In the genomic region with DNA sequence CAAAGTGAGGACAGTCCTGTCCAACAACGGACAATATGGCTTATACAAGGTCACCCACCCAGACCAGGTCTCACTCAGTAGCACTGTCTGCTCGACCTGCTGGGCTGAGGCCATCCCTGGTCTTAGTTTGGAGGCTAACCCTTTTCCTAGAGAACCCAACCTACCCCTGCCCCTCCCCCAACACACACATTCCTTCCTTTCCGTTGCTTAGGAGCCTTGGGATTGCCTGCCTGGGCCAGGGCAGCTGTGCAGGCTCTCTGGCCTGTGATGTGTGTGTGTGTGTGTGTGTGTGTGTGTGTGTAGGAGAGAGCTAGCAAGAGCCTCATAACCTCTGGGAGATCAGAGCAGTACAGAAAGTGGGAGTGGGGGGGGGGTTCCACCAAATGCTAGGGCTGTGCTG, we compare ENCODE assay signal across 9 mouse cellular contexts. TPM values are rescaled to one million over a fixed set of nuclear protein-coding genes. Genes with fewer than 3 reads are reported as not detected.
DNase-seq lines count a peak whose midpoint lies in the region; ATAC-seq and TF ChIP-seq lines count a peak whose summit lies in the region.
"Had no signal": no experiment of that assay in that cellular context is flagged by ENCODE, and none has a peak within 500 bp of the region (broad histone marks: within the 10 kb centered on the region; RNA-seq: fewer than 3 reads in every experiment).

No protein-coding gene starts in this region.

- H3K9me3 ChIP-seq in forebrain, embryonic 12.5 days = no peaks in the 10 kb centered on the region
- H3K9me3 ChIP-seq in midbrain, postnatal 0 days (ENCODE audit: low read length) = no peaks in the 10 kb centered on the region

- H3K4me3 ChIP-seq in kidney, adult 2 months (ENCODE audit: insufficient read depth, low read depth, low read length) = peak overlapping the region; percentile 74; the same call in 1 of the 2 replicates
- no peak overlapping the region; the same call in 1 of the 2 replicates for H3K4me3 ChIP-seq in forebrain, embryonic 12.5 days (replicated peaks)
- H3K4me3 ChIP-seq in midbrain, postnatal 0 days (ENCODE audit: low read depth, low read length) = no peak overlapping the region

- ATAC-seq in forebrain, embryonic 12.5 days (ENCODE audit: low FRiP score) = 0 out of 2 replicates have a peak, but pooled peaks have one; percentile 7
- ATAC-seq in midbrain, postnatal 0 days (ENCODE audit: low FRiP score) = no peak
- ATAC-seq: Patski had no signal

- peaks cover 15% of the 10 kb centered on the region; the same call in 1 of the 2 replicates for H3K4me1 ChIP-seq in kidney, adult 2 months (ENCODE audit: control insufficient read depth, insufficient read depth, low read length)
- H3K4me1 ChIP-seq in forebrain, embryonic 12.5 days = peaks cover 31% of the 10 kb centered on the region
- H3K4me1 ChIP-seq in midbrain, postnatal 0 days (ENCODE audit: insufficient read depth, low read length) = peaks cover 6% of the 10 kb centered on the region; the same call in 1 of the 2 replicates

- H3K36me3 ChIP-seq in kidney, adult 2 months (ENCODE audit: control insufficient read depth, insufficient read depth, low read length) = no peaks in the 10 kb centered on the region
- no peaks in the 10 kb centered on the region for H3K36me3 ChIP-seq in forebrain, embryonic 12.5 days (replicated peaks)
- peaks cover 15% of the 10 kb centered on the region for H3K36me3 ChIP-seq in midbrain, postnatal 0 days (ENCODE audit: insufficient read depth, low read length)

- H3K4me2 ChIP-seq in forebrain, embryonic 12.5 days = peak overlapping the region; percentile 85; the same call in 1 of the 2 replicates
- peak overlapping the region; percentile 69; the same call in 1 of the 2 replicates for H3K4me2 ChIP-seq in midbrain, postnatal 0 days (ENCODE audit: low read depth, low read length, poor library complexity, severe bottlenecking)

- H3K27me3 ChIP-seq in kidney, adult 2 months (replicated peaks; ENCODE audit: control insufficient read depth, insufficient read depth, low read length) = no peaks in the 10 kb centered on the region
- peaks cover 34% of the 10 kb centered on the region for H3K27me3 ChIP-seq in forebrain, embryonic 12.5 days
- no peaks in the 10 kb centered on the region; the same call in 1 of the 2 replicates for H3K27me3 ChIP-seq in midbrain, postnatal 0 days (ENCODE audit: insufficient read depth, low read length)
- H3K27me3 ChIP-seq: Patski had no signal

- no peak for TF ChIP-seq POLR2A in kidney, adult 2 months (IDR thresholded peaks at IDR 0.05; ENCODE audit: low read depth, low read length)

- peak overlapping the region; percentile 49 for H3K27ac ChIP-seq in kidney, adult 2 months (ENCODE audit: insufficient read depth, low read depth, low read length)
- H3K27ac ChIP-seq in forebrain, embryonic 12.5 days = peak overlapping the region; percentile 42; the same call in 1 of the 2 replicates
- no peak overlapping the region for H3K27ac ChIP-seq in midbrain, postnatal 0 days (ENCODE audit: low read depth, low read length)

- WGBS in kidney, adult 2 months = 28% methylated on average over 3 of the region's 3 CpGs
- 15% methylated on average over 3 of the region's 3 CpGs for WGBS in forebrain, embryonic 12.5 days
- WGBS in midbrain, postnatal 0 days = 15% methylated on average over 3 of the region's 3 CpGs

- DNase-seq in kidney, adult 2 months = peak; percentile 35
- no peak for DNase-seq in kidney, adult 18-20 months
- peak; percentile 50 to 75 for DNase-seq in kidney, postnatal 25 days
- DNase-seq in midbrain, postnatal 0 days (ENCODE audit: low spot score) = no peak
- no peak for DNase-seq in thymus, postnatal 0 days (ENCODE audit: low spot score)
- no peak for DNase-seq in spleen, postnatal 14 days (ENCODE audit: low spot score in 2 of 2)
- no peak for DNase-seq in right cerebral cortex, postnatal 4 days

- TF ChIP-seq CTCF in kidney, adult 2 months (conservative IDR thresholded peaks at IDR 0.05; ENCODE audit: insufficient read depth, insufficient read length, low read depth, low read length) = no peak
- no peak for TF ChIP-seq CTCF in midbrain, postnatal 0 days (IDR thresholded peaks at IDR 0.05)

- no peak overlapping the region for H3K9ac ChIP-seq in forebrain, embryonic 12.5 days
- no peak overlapping the region for H3K9ac ChIP-seq in midbrain, postnatal 0 days (replicated peaks; ENCODE audit: low read length, poor library complexity, severe bottlenecking)

RNA-seq across cellular contexts. Expression of gene N4bp3, which starts 2.1 kb away (rescaled TPM):
- 11.8 and 13.6 TPM in 2 replicates for polyA plus RNA-seq in kidney, adult 2 months (2012; rRNA removed)
- polyA plus RNA-seq in forebrain, embryonic 12.5 days (2016; fragmentation: Nextera tagmentation; extraction: Ambion mirVana) = 9.5 and 10.5 TPM in 2 replicates
- 36.7 and 41.2 TPM in 2 replicates for total RNA-seq in midbrain, postnatal 0 days (2014; rRNA removed)
- 24.7 and 26.8 TPM in 2 replicates for polyA plus RNA-seq in midbrain, postnatal 0 days (2015; fragmentation: Nextera tagmentation; extraction: Ambion mirVana)
- polyA plus RNA-seq in thymus, postnatal 0 days (2015; fragmentation: Nextera tagmentation; extraction: Ambion mirVana) = 22.8 and 26.5 TPM in 2 replicates

RNA-seq across cellular contexts. Expression of gene D930048N14Rik, which starts 2.2 kb away (rescaled TPM):
- 10.7 and 13.7 TPM in 2 replicates for polyA plus RNA-seq in kidney, adult 2 months (2012; rRNA removed)
- 0.66 and 0.91 TPM in 2 replicates for polyA plus RNA-seq in forebrain, embryonic 12.5 days (2016; fragmentation: Nextera tagmentation; extraction: Ambion mirVana)
- 1.0 and 1.4 TPM in 2 replicates for total RNA-seq in midbrain, postnatal 0 days (2014; rRNA removed)
- polyA plus RNA-seq in midbrain, postnatal 0 days (2015; fragmentation: Nextera tagmentation; extraction: Ambion mirVana) = 1.2 and 1.3 TPM in 2 replicates
- polyA plus RNA-seq in thymus, postnatal 0 days (2015; fragmentation: Nextera tagmentation; extraction: Ambion mirVana) = 1.8 TPM in 2 replicates

RNA-seq across cellular contexts. Expression of gene Rmnd5b, which starts 12.9 kb away (rescaled TPM):
- 46.6 and 52.9 TPM in 2 replicates for polyA plus RNA-seq in kidney, adult 2 months (2012; rRNA removed)
- polyA plus RNA-seq in forebrain, embryonic 12.5 days (2016; fragmentation: Nextera tagmentation; extraction: Ambion mirVana) = 43.4 and 44.7 TPM in 2 replicates
- total RNA-seq in midbrain, postnatal 0 days (2014; rRNA removed) = 70.1 and 93.9 TPM in 2 replicates
- 66.0 and 72.7 TPM in 2 replicates for polyA plus RNA-seq in midbrain, postnatal 0 days (2015; fragmentation: Nextera tagmentation; extraction: Ambion mirVana)
- polyA plus RNA-seq in thymus, postnatal 0 days (2015; fragmentation: Nextera tagmentation; extraction: Ambion mirVana) = 62.4 and 66.1 TPM in 2 replicates

RNA-seq across cellular contexts. Expression of gene Nhp2, which starts 29.0 kb away (rescaled TPM):
- 44.6 and 49.8 TPM in 2 replicates for polyA plus RNA-seq in kidney, adult 2 months (2012; rRNA removed)
- 126 and 131 TPM in 2 replicates for polyA plus RNA-seq in forebrain, embryonic 12.5 days (2016; fragmentation: Nextera tagmentation; extraction: Ambion mirVana)
- total RNA-seq in midbrain, postnatal 0 days (2014; rRNA removed) = 36.6 and 60.3 TPM in 2 replicates
- 88.4 and 96.1 TPM in 2 replicates for polyA plus RNA-seq in midbrain, postnatal 0 days (2015; fragmentation: Nextera tagmentation; extraction: Ambion mirVana)
- 196 and 207 TPM in 2 replicates for polyA plus RNA-seq in thymus, postnatal 0 days (2015; fragmentation: Nextera tagmentation; extraction: Ambion mirVana)

RNA-seq across cellular contexts. Expression of gene 0610009B22Rik, which starts 40.1 kb away (rescaled TPM):
- 30.5 and 41.0 TPM in 2 replicates for polyA plus RNA-seq in kidney, adult 2 months (2012; rRNA removed)
- 95.4 and 101 TPM in 2 replicates for polyA plus RNA-seq in forebrain, embryonic 12.5 days (2016; fragmentation: Nextera tagmentation; extraction: Ambion mirVana)
- 22.7 and 31.8 TPM in 2 replicates for total RNA-seq in midbrain, postnatal 0 days (2014; rRNA removed)
- 81.9 and 83.4 TPM in 2 replicates for polyA plus RNA-seq in midbrain, postnatal 0 days (2015; fragmentation: Nextera tagmentation; extraction: Ambion mirVana)
- 77.3 and 85.7 TPM in 2 replicates for polyA plus RNA-seq in thymus, postnatal 0 days (2015; fragmentation: Nextera tagmentation; extraction: Ambion mirVana)

Comparison
In these comparisons a context has a peak if more than half of its experiments do, and no peak if none do; other contexts are left out.
1. DNase-seq: peak in kidney, adult 2 months (single experiment) and kidney, postnatal 25 days (2 of 2); none in kidney, adult 18-20 months (single experiment), midbrain, postnatal 0 days (single experiment), thymus, postnatal 0 days (single experiment), spleen, postnatal 14 days (0 of 2) and right cerebral cortex, postnatal 4 days (single experiment).